Mouse (Mus musculus): ENCODE results near the gene Eif3g. TPM values are rescaled to one million over a fixed set of nuclear protein-coding genes. Genes with fewer than 3 reads are reported as not detected.

Eif3g gene
- total and polyA plus RNA-seq, 3 experiments = 211 to 392 (median 293) TPM

- no peak for DNase-seq (ENCODE audit: extremely low read depth)
- TF ChIP-seq CHD2 (IDR thresholded peaks at IDR 0.05; ENCODE audit: low read length) (0 out of 2 replicates have a peak, but pooled peaks have one; percentile 16), UBTF (IDR thresholded peaks at IDR 0.05; ENCODE audit: low read depth, low read length) (no peak)
- in situ Hi-C loops (cut with MboI; ENCODE audit: low pct_ligation_motif_present, low pct_unique_long_range_greater_than_20kb, low sequenced_read_pairs) (no loop called here), dilution Hi-C loops (cut with MboI; ENCODE audit: extremely low pct_ligation_motif_present, extremely low pct_unique_long_range_greater_than_20kb, low sequenced_read_pairs) (no loop called here)
- no peaks in the 10 kb centered on the region for H3K27me3 ChIP-seq (replicated peaks)
- peaks cover 47% of the 10 kb centered on the region for H3K79me2 ChIP-seq (replicated peaks; ENCODE audit: control insufficient read depth, extremely low read depth, insufficient read depth, poor library complexity, severe bottlenecking)
- no peaks in the 10 kb centered on the region for H3K9me3 ChIP-seq (replicated peaks; ENCODE audit: low read length)
- peaks cover 17 to 54% of the 10 kb centered on the region in 2 experiments for H3K4me1 ChIP-seq (ENCODE audit: control insufficient read depth in 1 of 2, insufficient read depth in 2 of 2)
- H3K4me3 ChIP-seq (replicated peaks in 1 of 3; ENCODE audit: low read depth in 2 of 3, low read length in 2 of 3, poor library complexity in 1 of 3) = no peak overlapping the region
- H3K9ac ChIP-seq (ENCODE audit: insufficient read depth, low read depth) = no peak overlapping the region
- H3K36me3 ChIP-seq (replicated peaks in 1 of 2; ENCODE audit: control insufficient read depth in 1 of 2, insufficient read depth in 1 of 2, low read length in 1 of 2) = peaks cover 74 to 85% of the 10 kb centered on the region in 2 experiments
- no peak overlapping the region for H3K27ac ChIP-seq (ENCODE audit: insufficient read depth, low read depth)
- no peak overlapping the region for H3K4me2 ChIP-seq (ENCODE audit: insufficient read depth, low read depth, poor library complexity, severe bottlenecking)
Observed at GRCm38 (mm10) chr9:20893590-20894343, 4.7 kb downstream of the Eif3g start.

GRCm38 (mm10) chr9:20893069-20893468, 5.4 kb downstream of the Eif3g start:
- TF ChIP-seq IRF4 (IDR thresholded peaks at IDR 0.05; ENCODE audit: low read depth, low read length) (no peak), JUND (conservative IDR thresholded peaks at IDR 0.05; ENCODE audit: low read depth, low read length) (no peak), POLR2A (IDR thresholded peaks at IDR 0.05; ENCODE audit: low read depth, low read length) (peak; percentile 69), BHLHE40 (IDR thresholded peaks at IDR 0.05; ENCODE audit: low read depth, low read length) (no peak), RCOR1 (conservative IDR thresholded peaks at IDR 0.05; ENCODE audit: low read depth, low read length) (no peak), ZKSCAN1 (IDR thresholded peaks at IDR 0.05; ENCODE audit: borderline replicate concordance, low read depth, low read length) (no peak), CHD2 (IDR thresholded peaks at IDR 0.05; ENCODE audit: low read length) (0 out of 2 replicates have a peak, but pooled peaks have one; percentile 32), GABPA (IDR thresholded peaks at IDR 0.05; ENCODE audit: insufficient replicate concordance, low read depth, low read length) (no peak), MAZ (IDR thresholded peaks at IDR 0.05; ENCODE audit: low read depth, low read length) (no peak)
- Histone ChIP-seq H3K36me3 (replicated peaks in 1 of 2; ENCODE audit: control insufficient read depth in 1 of 2, insufficient read depth in 1 of 2, low read length in 1 of 2) (peaks cover 74 to 85% of the 10 kb centered on the region in 2 experiments), H3K4me3 (replicated peaks in 1 of 3; ENCODE audit: low read depth in 2 of 3, low read length in 2 of 3, poor library complexity in 1 of 3) (no peak overlapping the region), H3K4me2 (ENCODE audit: insufficient read depth, low read depth, poor library complexity, severe bottlenecking) (no peak overlapping the region), H3K79me2 (replicated peaks; ENCODE audit: control insufficient read depth, extremely low read depth, insufficient read depth, poor library complexity, severe bottlenecking) (peaks cover 51% of the 10 kb centered on the region), H3K4me1 (ENCODE audit: control insufficient read depth in 1 of 2, insufficient read depth in 2 of 2) (peaks cover 17 to 54% of the 10 kb centered on the region in 2 experiments), H3K9me3 (replicated peaks; ENCODE audit: low read length) (no peaks in the 10 kb centered on the region), H3K9ac (ENCODE audit: insufficient read depth, low read depth) (no peak overlapping the region), H3K27ac (ENCODE audit: insufficient read depth, low read depth) (no peak overlapping the region), H3K27me3 (replicated peaks) (no peaks in the 10 kb centered on the region)
- DNase-seq (ENCODE audit: extremely low read depth) = peak; percentile 42
- in situ Hi-C loops (cut with MboI; ENCODE audit: low pct_ligation_motif_present, low pct_unique_long_range_greater_than_20kb, low sequenced_read_pairs) = no loop called here
- dilution Hi-C loops (cut with MboI; ENCODE audit: extremely low pct_ligation_motif_present, extremely low pct_unique_long_range_greater_than_20kb, low sequenced_read_pairs) = no loop called here

GRCm38 (mm10) chr9:20892104-20892653, 6.2 kb downstream of the Eif3g start:
- no peak overlapping the region for H3K4me2 ChIP-seq (ENCODE audit: insufficient read depth, low read depth, poor library complexity, severe bottlenecking)
- in situ Hi-C loops (cut with MboI; ENCODE audit: low pct_ligation_motif_present, low pct_unique_long_range_greater_than_20kb, low sequenced_read_pairs) = no loop called here
- dilution Hi-C loops (cut with MboI; ENCODE audit: extremely low pct_ligation_motif_present, extremely low pct_unique_long_range_greater_than_20kb, low sequenced_read_pairs) = no loop called here
- H3K4me1 ChIP-seq (ENCODE audit: control insufficient read depth in 1 of 2, insufficient read depth in 2 of 2) = peaks cover 16 to 50% of the 10 kb centered on the region in 2 experiments
- no peaks in the 10 kb centered on the region for H3K9me3 ChIP-seq (replicated peaks; ENCODE audit: low read length)
- peak overlapping the region; percentile 28; the same call in 1 of the 2 replicates for H3K27ac ChIP-seq (ENCODE audit: insufficient read depth, low read depth)
- H3K36me3 ChIP-seq (replicated peaks in 1 of 2; ENCODE audit: control insufficient read depth in 1 of 2, insufficient read depth in 1 of 2, low read length in 1 of 2) = peaks cover 74 to 79% of the 10 kb centered on the region in 2 experiments
- TF ChIP-seq TBP (conservative IDR thresholded peaks at IDR 0.05; ENCODE audit: low read depth, low read length) = no peak
- TF ChIP-seq TCF12 (IDR thresholded peaks at IDR 0.05; ENCODE audit: low read depth, low read length) = no peak
- no peak for TF ChIP-seq RCOR1 (conservative IDR thresholded peaks at IDR 0.05; ENCODE audit: low read depth, low read length)
- TF ChIP-seq ZKSCAN1 (IDR thresholded peaks at IDR 0.05; ENCODE audit: borderline replicate concordance, low read depth, low read length) = no peak
- TF ChIP-seq ZMIZ1 (IDR thresholded peaks at IDR 0.05; ENCODE audit: low read depth, low read length) = no peak
- TF ChIP-seq USF1 (IDR thresholded peaks at IDR 0.05; ENCODE audit: low read depth, low read length) = no peak
- no peak; the same call in 1 of the 2 replicates for TF ChIP-seq POLR2A (IDR thresholded peaks at IDR 0.05; ENCODE audit: low read depth, low read length)
- H3K4me3 ChIP-seq (replicated peaks in 1 of 3; ENCODE audit: low read depth in 2 of 3, low read length in 2 of 3, poor library complexity in 1 of 3) = no peak overlapping the region
- peaks cover 42% of the 10 kb centered on the region for H3K79me2 ChIP-seq (replicated peaks; ENCODE audit: control insufficient read depth, extremely low read depth, insufficient read depth, poor library complexity, severe bottlenecking)
- no peak overlapping the region for H3K9ac ChIP-seq (ENCODE audit: insufficient read depth, low read depth)
- no peaks in the 10 kb centered on the region for H3K27me3 ChIP-seq (replicated peaks)
- DNase-seq (ENCODE audit: extremely low read depth) = peak; percentile 44
